In the genomic region with DNA sequence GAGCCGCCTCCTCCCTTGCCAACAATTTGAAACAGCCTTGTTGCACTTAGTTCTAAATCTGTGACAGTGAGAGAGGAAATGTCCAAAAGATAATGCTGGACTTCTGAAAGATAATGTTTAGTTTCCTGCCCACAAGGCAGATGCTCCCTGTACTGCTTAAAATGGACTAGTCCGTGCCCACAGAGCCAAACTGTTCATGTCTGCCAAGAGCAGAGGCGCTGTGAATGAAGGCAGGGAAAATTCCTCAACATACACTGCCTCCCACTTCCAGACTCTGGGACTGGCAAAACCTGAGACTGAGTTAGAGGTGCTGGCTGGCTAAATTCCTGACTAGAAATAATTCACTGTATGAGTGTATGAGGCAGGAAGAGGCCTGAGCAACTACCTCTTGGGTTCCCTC, we compare ENCODE assay signal across 9 mouse cellular contexts. TPM values are rescaled to one million over a fixed set of nuclear protein-coding genes. Genes with fewer than 3 reads are reported as not detected.
DNase-seq lines count a peak whose midpoint lies in the region; ATAC-seq and TF ChIP-seq lines count a peak whose summit lies in the region.
"Had no signal": no experiment of that assay in that cellular context is flagged by ENCODE, and none has a peak within 500 bp of the region (broad histone marks: within the 10 kb centered on the region; RNA-seq: fewer than 3 reads in every experiment).

No protein-coding gene starts in this region.

- H3K4me1 ChIP-seq in kidney, embryonic 16.5 days (ENCODE audit: insufficient read depth, low read length) = peaks cover 24% of the 10 kb centered on the region
- peaks cover 8% of the 10 kb centered on the region for H3K4me1 ChIP-seq in cerebellum, adult 2 months (ENCODE audit: control insufficient read depth, insufficient read depth, low read length)
- no peaks in the 10 kb centered on the region for H3K4me1 ChIP-seq in hindbrain, embryonic 11.5 days (replicated peaks; ENCODE audit: control insufficient read depth, insufficient read depth, low read length)

- TF ChIP-seq CTCF in cerebellum, adult 2 months (IDR thresholded peaks at IDR 0.05; ENCODE audit: borderline replicate concordance, insufficient read depth, low read depth, low read length) = no peak

- no peaks in the 10 kb centered on the region for H3K27me3 ChIP-seq in kidney, embryonic 16.5 days (ENCODE audit: insufficient read depth, low read length)
- no peaks in the 10 kb centered on the region for H3K27me3 ChIP-seq in cerebellum, adult 2 months (ENCODE audit: control insufficient read depth, insufficient read depth, low read length)
- no peaks in the 10 kb centered on the region for H3K27me3 ChIP-seq in hindbrain, embryonic 11.5 days (ENCODE audit: control insufficient read depth, insufficient read depth, low read length)

- no peak overlapping the region for H3K4me3 ChIP-seq in kidney, embryonic 16.5 days (ENCODE audit: low read length)
- no peak overlapping the region for H3K4me3 ChIP-seq in cerebellum, adult 2 months (replicated peaks; ENCODE audit: insufficient read depth, low read depth, low read length)
- no peak overlapping the region for H3K4me3 ChIP-seq in hindbrain, embryonic 11.5 days (ENCODE audit: low read depth, low read length)

- WGBS in kidney, embryonic 16.5 days = 71% methylated on average over 3 of the region's 3 CpGs
- 27% methylated on average over 3 of the region's 3 CpGs for WGBS in cerebellum, adult 2 months
- 97% methylated on average over 3 of the region's 3 CpGs for WGBS in hindbrain, embryonic 11.5 days

- no peaks in the 10 kb centered on the region for H3K9me3 ChIP-seq in kidney, embryonic 16.5 days (ENCODE audit: low read length)
- H3K9me3 ChIP-seq in hindbrain, embryonic 11.5 days (ENCODE audit: control insufficient read depth, low read length) = no peaks in the 10 kb centered on the region

- no peak overlapping the region for H3K9ac ChIP-seq in kidney, embryonic 16.5 days (replicated peaks; ENCODE audit: low read length)
- no peak overlapping the region for H3K9ac ChIP-seq in hindbrain, embryonic 11.5 days (ENCODE audit: low read depth, low read length)

- no peaks in the 10 kb centered on the region for H3K36me3 ChIP-seq in kidney, embryonic 16.5 days (ENCODE audit: insufficient read depth, low read length)
- H3K36me3 ChIP-seq in hindbrain, embryonic 11.5 days (ENCODE audit: control insufficient read depth, insufficient read depth, low read length) = no peaks in the 10 kb centered on the region

- DNase-seq in kidney, adult 18-20 months = no peak
- DNase-seq in NIH3T3 (ENCODE audit: low read depth) = peak; percentile 51
- DNase-seq in cerebellum, adult 2 months = peak; percentile 37 to 62
- peak; percentile 54 to 65 for DNase-seq in layer of hippocampus, postnatal 36 days
- no peak for DNase-seq in retina, postnatal 1 day
- DNase-seq in hindbrain, embryonic 11.5 days (ENCODE audit: low spot score) = no peak
- DNase-seq: thymus, adult 2 months had no signal

- peak overlapping the region; percentile 8 for H3K27ac ChIP-seq in kidney, embryonic 16.5 days (ENCODE audit: low read length)
- H3K27ac ChIP-seq in cerebellum, adult 2 months (ENCODE audit: insufficient read depth, low read length) = no peak overlapping the region
- no peak overlapping the region for H3K27ac ChIP-seq in hindbrain, embryonic 11.5 days (ENCODE audit: low read depth, low read length)

- peak; percentile 6; the same call in 1 of the 2 replicates for ATAC-seq in kidney, embryonic 16.5 days (ENCODE audit: low FRiP score, low TSS enrichment)
- ATAC-seq in megakaryocyte-erythroid progenitor cell, adult 5-6 weeks (replicated peaks; ENCODE audit: low FRiP score, low TSS enrichment, poor library complexity, severe bottlenecking) = no peak
- ATAC-seq in hindbrain, embryonic 11.5 days (ENCODE audit: low FRiP score) = no peak

- H3K4me2 ChIP-seq in kidney, embryonic 16.5 days (replicated peaks; ENCODE audit: low read depth, low read length) = no peak overlapping the region
- H3K4me2 ChIP-seq in hindbrain, embryonic 11.5 days (replicated peaks; ENCODE audit: low read depth, low read length) = no peak overlapping the region

- TF ChIP-seq POLR2A in cerebellum, adult 2 months (IDR thresholded peaks at IDR 0.05; ENCODE audit: borderline replicate concordance, insufficient read depth, low read length) = no peak

RNA-seq across cellular contexts. Expression of gene Fam171a1, which starts 58.6 kb away (rescaled TPM):
- polyA plus RNA-seq in kidney, embryonic 16.5 days (2015; fragmentation: Nextera tagmentation; extraction: Ambion mirVana) = 58.6 and 62.0 TPM in 2 replicates
- polyA plus RNA-seq in cerebellum, adult 2 months (2012; rRNA removed) = 26.6 and 29.1 TPM in 2 replicates
- total RNA-seq in layer of hippocampus, postnatal 36 days (2021) = 10 to 100 TPM; 73.5 to 73.7 TPM
- 0.61 and 2.1 TPM in 2 replicates for total RNA-seq in megakaryocyte-erythroid progenitor cell, adult 5-6 weeks (2014; fragmentation: Nextera tagmentation)
- 4.3 and 5.4 TPM in 2 replicates for total RNA-seq in megakaryocyte-erythroid progenitor cell, adult 5-6 weeks (2017)
- 41.4 and 44.2 TPM in 2 replicates for polyA plus RNA-seq in hindbrain, embryonic 11.5 days (2014; fragmentation: Nextera tagmentation; extraction: Ambion mirVana)

Comparison
In these comparisons a context has a peak if more than half of its experiments do, and no peak if none do; other contexts are left out.
1. DNase-seq: peak in NIH3T3 (single experiment), cerebellum, adult 2 months (2 of 2) and layer of hippocampus, postnatal 36 days (2 of 2); none in kidney, adult 18-20 months (single experiment), retina, postnatal 1 day (single experiment) and hindbrain, embryonic 11.5 days (single experiment).